Mouse (Mus musculus): ENCODE data around the gene Krt7.
A peak's percentile ranks its signal among the peaks of the same experiment; 100 is the strongest.

The Krt7 gene

GRCm38 (mm10) chr15:101367497-101367896 lies 43.3 kb upstream of the Krt7 start:
- Histone ChIP-seq H3K27me3 (ENCODE audit: insufficient read depth, low read length) (peaks cover 19% of the 10 kb centered on the region), H3K9me3 (ENCODE audit: low read length) (no peaks in the 10 kb centered on the region), H3K4me1 (replicated peaks; ENCODE audit: low read depth, low read length) (peaks cover 41% of the 10 kb centered on the region), H3K4me3 (replicated peaks; ENCODE audit: low read length) (no peak overlapping the region), H3K36me3 (ENCODE audit: insufficient read depth, low read length) (no peaks in the 10 kb centered on the region)
- TF ChIP-seq CTCF (conservative IDR thresholded peaks at IDR 0.05; ENCODE audit: low read length) = no peak
- TF ChIP-seq POU5F1 (IDR thresholded peaks at IDR 0.05; ENCODE audit: borderline replicate concordance, low read length) = no peak

- no peak overlapping the region for H3K4me3 ChIP-seq (replicated peaks; ENCODE audit: low read length)
- TF ChIP-seq CTCF (conservative IDR thresholded peaks at IDR 0.05; ENCODE audit: low read length) (no peak), POU5F1 (IDR thresholded peaks at IDR 0.05; ENCODE audit: borderline replicate concordance, low read length) (no peak), NANOG (IDR thresholded peaks at IDR 0.05; ENCODE audit: borderline replicate concordance, low read length) (no peak)
- peaks cover 19% of the 10 kb centered on the region for H3K27me3 ChIP-seq (ENCODE audit: insufficient read depth, low read length)
- H3K36me3 ChIP-seq (ENCODE audit: insufficient read depth, low read length) = no peaks in the 10 kb centered on the region
- H3K9me3 ChIP-seq (ENCODE audit: low read length) = no peaks in the 10 kb centered on the region
- H3K4me1 ChIP-seq (replicated peaks; ENCODE audit: low read depth, low read length) = peaks cover 39% of the 10 kb centered on the region
These were observed 42.8 kb upstream of the Krt7 start for GRCm38 (mm10) chr15:101368015-101368414.

GRCm38 (mm10) chr15:101368502-101369381 lies 42.1 kb upstream of the Krt7 start:
- no peak for TF ChIP-seq CTCF (conservative IDR thresholded peaks at IDR 0.05; ENCODE audit: low read length)
- TF ChIP-seq NANOG (IDR thresholded peaks at IDR 0.05; ENCODE audit: borderline replicate concordance, low read length) = no peak
- TF ChIP-seq POU5F1 (IDR thresholded peaks at IDR 0.05; ENCODE audit: borderline replicate concordance, low read length) = no peak
- no peak overlapping the region for H3K4me3 ChIP-seq (replicated peaks; ENCODE audit: low read length)
- H3K36me3 ChIP-seq (ENCODE audit: insufficient read depth, low read length) = no peaks in the 10 kb centered on the region
- peaks cover 21% of the 10 kb centered on the region for H3K27me3 ChIP-seq (ENCODE audit: insufficient read depth, low read length)
- H3K4me1 ChIP-seq (replicated peaks; ENCODE audit: low read depth, low read length) = peaks cover 39% of the 10 kb centered on the region
- H3K9me3 ChIP-seq (ENCODE audit: low read length) = no peaks in the 10 kb centered on the region

- Histone ChIP-seq H3K36me3 (ENCODE audit: insufficient read depth, low read length) (no peaks in the 10 kb centered on the region), H3K9me3 (ENCODE audit: low read length) (no peaks in the 10 kb centered on the region), H3K4me1 (replicated peaks; ENCODE audit: low read depth, low read length) (peaks cover 39% of the 10 kb centered on the region), H3K27me3 (ENCODE audit: insufficient read depth, low read length) (peaks cover 14% of the 10 kb centered on the region), H3K4me3 (replicated peaks; ENCODE audit: low read length) (peak overlapping the region; percentile 49)
- TF ChIP-seq CTCF (conservative IDR thresholded peaks at IDR 0.05; ENCODE audit: low read length) = no peak
- no peak for TF ChIP-seq POU5F1 (IDR thresholded peaks at IDR 0.05; ENCODE audit: borderline replicate concordance, low read length)
- no peak for TF ChIP-seq NANOG (IDR thresholded peaks at IDR 0.05; ENCODE audit: borderline replicate concordance, low read length)
These were observed 41.3 kb upstream of the Krt7 start for GRCm38 (mm10) chr15:101369382-101370100.

GRCm38 (mm10) chr15:101370101-101370911 lies 40.5 kb upstream of the Krt7 start, which contains the start of gene Krt80:
Gene Krt80 (minus strand): TSS chr15:101370162.
- Histone ChIP-seq H3K4me1 (replicated peaks; ENCODE audit: low read depth, low read length) (peaks cover 34% of the 10 kb centered on the region), H3K36me3 (ENCODE audit: insufficient read depth, low read length) (no peaks in the 10 kb centered on the region), H3K4me3 (replicated peaks; ENCODE audit: low read length) (peak within 1 kb of the TSS; percentile 49), H3K27me3 (ENCODE audit: insufficient read depth, low read length) (peaks cover 10% of the 10 kb centered on the region), H3K9me3 (ENCODE audit: low read length) (no peaks in the 10 kb centered on the region)
- TF ChIP-seq POU5F1 (IDR thresholded peaks at IDR 0.05; ENCODE audit: borderline replicate concordance, low read length) (no peak), NANOG (IDR thresholded peaks at IDR 0.05; ENCODE audit: borderline replicate concordance, low read length) (no peak), CTCF (conservative IDR thresholded peaks at IDR 0.05; ENCODE audit: low read length) (no peak)

- H3K36me3 ChIP-seq (ENCODE audit: insufficient read depth, low read length) = no peaks in the 10 kb centered on the region
- peaks cover 16% of the 10 kb centered on the region for H3K27me3 ChIP-seq (ENCODE audit: insufficient read depth, low read length)
- no peak overlapping the region for H3K4me3 ChIP-seq (replicated peaks; ENCODE audit: low read length)
- H3K4me1 ChIP-seq (replicated peaks; ENCODE audit: low read depth, low read length) = peaks cover 23% of the 10 kb centered on the region
- no peak for TF ChIP-seq NANOG (IDR thresholded peaks at IDR 0.05; ENCODE audit: borderline replicate concordance, low read length)
- TF ChIP-seq CTCF (conservative IDR thresholded peaks at IDR 0.05; ENCODE audit: low read length) = no peak
- no peak for TF ChIP-seq POU5F1 (IDR thresholded peaks at IDR 0.05; ENCODE audit: borderline replicate concordance, low read length)
- H3K9me3 ChIP-seq (ENCODE audit: low read length) = no peaks in the 10 kb centered on the region
These were observed 39.5 kb upstream of the Krt7 start for GRCm38 (mm10) chr15:101371141-101371985.

GRCm38 (mm10) chr15:101372131-101372977 lies 38.5 kb upstream of the Krt7 start:
- peaks cover 16% of the 10 kb centered on the region for H3K4me1 ChIP-seq (replicated peaks; ENCODE audit: low read depth, low read length)
- TF ChIP-seq CTCF (conservative IDR thresholded peaks at IDR 0.05; ENCODE audit: low read length) = no peak
- TF ChIP-seq POU5F1 (IDR thresholded peaks at IDR 0.05; ENCODE audit: borderline replicate concordance, low read length) = no peak
- TF ChIP-seq NANOG (IDR thresholded peaks at IDR 0.05; ENCODE audit: borderline replicate concordance, low read length) = no peak
- H3K27me3 ChIP-seq (ENCODE audit: insufficient read depth, low read length) = peaks cover 25% of the 10 kb centered on the region
- H3K36me3 ChIP-seq (ENCODE audit: insufficient read depth, low read length) = no peaks in the 10 kb centered on the region
- H3K9me3 ChIP-seq (ENCODE audit: low read length) = no peaks in the 10 kb centered on the region
- no peak overlapping the region for H3K4me3 ChIP-seq (replicated peaks; ENCODE audit: low read length)
